Mouse (Mus musculus) liver, embryonic 14.5 days (tissue): ENCODE results near the gene Lsm7. TPM values are rescaled to one million over a fixed set of nuclear protein-coding genes. Genes with fewer than 3 reads are reported as not detected.
A peak's percentile ranks its signal among the peaks of the same experiment; 100 is the strongest.

Experiments
- ATAC-seq: fragments of 200-750 bp; cut with Nextera tagmentation; 2 replicates; pipeline ENCODE4 v1.8.0; 2017; ENCODE audit warnings: moderate number of reproducible peaks, mild to moderate bottlenecking, moderate library complexity; ENCODE audit not compliant: insufficient read depth
- DNase-seq, 3 experiments: peaks; one replicate each; pipeline ENCODE4 v3.0.0-alpha.2; 2012 to 2013; ENCODE audit warnings: low read depth in 3 of 3, low spot score in 3 of 3
- H3K27ac ChIP-seq: fragments of 300-500 bp; sonication (generic); 2 replicates; pipeline ENCODE4 v1.5.1; 2014; ENCODE audit warnings: moderate library complexity, mild to moderate bottlenecking, control low read depth, inconsistent platforms
- H3K27me3 ChIP-seq: fragments of 300-500 bp; sonication (generic); 2 replicates; pipeline ENCODE4 v1.6.1; 2014; ENCODE audit warnings: mild to moderate bottlenecking, low read length, moderate library complexity; ENCODE audit not compliant: control insufficient read depth, insufficient read depth
- H3K36me3 ChIP-seq: fragments of 300-500 bp; sonication (generic); replicated peaks from 2 replicates; pipeline ENCODE4 v1.6.1; 2014; ENCODE audit warnings: low read depth; ENCODE audit not compliant: control insufficient read depth, insufficient read depth
- H3K4me1 ChIP-seq, 2 experiments: fragments of 200-500 bp in 1 of 2; fragments of 300-500 bp in 1 of 2; sonication (generic) in 1 of 2; replicated peaks; 2 replicates each; pipeline ENCODE4 v1.6.1; 2012 to 2014; ENCODE audit warnings: antibody characterized with exemption in 1 of 2, inconsistent platforms in 1 of 2, low read length in 1 of 2; ENCODE audit not compliant: control insufficient read depth in 2 of 2, insufficient read depth in 2 of 2
- H3K4me2 ChIP-seq: fragments of 300-500 bp; sonication (generic); 2 replicates; pipeline ENCODE4 v1.6.1; 2014; ENCODE audit warnings: low read depth, mild to moderate bottlenecking, control low read depth, moderate library complexity
- H3K4me3 ChIP-seq, 2 experiments: fragments of 200-500 bp in 1 of 2; fragments of 300-500 bp in 1 of 2; sonication (generic) in 1 of 2; 2 replicates each; pipeline ENCODE4 v1.5.1; 2012 to 2014; ENCODE audit warnings: low read depth in 2 of 2, low read length in 2 of 2, mild to moderate bottlenecking in 2 of 2, control low read depth in 1 of 2, inconsistent platforms in 1 of 2, moderate library complexity in 1 of 2; ENCODE audit not compliant: insufficient read depth in 1 of 2
- H3K9ac ChIP-seq: fragments of 300-500 bp; sonication (generic); replicated peaks from 2 replicates; pipeline ENCODE4 v1.6.1; 2014; ENCODE audit warnings: mild to moderate bottlenecking, control low read depth, moderate library complexity
- H3K9me3 ChIP-seq: fragments of 300-500 bp; sonication (generic); 2 replicates; pipeline ENCODE4 v1.6.1; 2016; ENCODE audit warnings: low read length, mixed read lengths; ENCODE audit not compliant: control insufficient read depth
- CTCF ChIP-seq: IDR thresholded peaks from 2 replicates; pipeline ENCODE4 v1.5.1; 2016; ENCODE audit warnings: antibody characterized with exemption, low read depth, control low read depth
- EP300 ChIP-seq: IDR thresholded peaks from 2 replicates; pipeline ENCODE4 v1.6.1; 2016; ENCODE audit warnings: antibody characterized with exemption, low read depth
- WGBS: fragments of 180-500 bp; shearing (Covaris S2); extraction: QIAGEN DNeasy Blood & Tissue Kit; methylation state at CpG from one replicate; pipeline ENCODE4 v1.1.7; 2014; ENCODE audit not compliant: insufficient replicate concordance; 5-methylcytosine and 5-hydroxymethylcytosine counted together
- polyA plus RNA-seq, 2 experiments: library from polyadenylated mRNA; depleted of rRNA in 1 of 2; stranded (reverse) in 1 of 2; unstranded in 1 of 2; fragments of >200 nt; fragmentation: Nextera tagmentation in 1 of 2; extraction: Ambion mirVana in 1 of 2; gene quantifications; 2 replicates each; pipeline versions ENCODE4 v1.2.1 to v1.2.3; 2012 to 2014

Gene Lsm7
- polyA plus RNA-seq, 2 experiments: 178 to 215 TPM

GRCm38 (mm10) chr10:80902273-80902940, 47.4 kb upstream of the Lsm7 start:
- Histone ChIP-seq H3K9me3 (no peaks in the 10 kb centered on the region), H3K27ac (no peak overlapping the region), H3K4me1 (peaks cover 6% of the 10 kb centered on the region in 2 experiments; a peak in 2 of 4 replicates), H3K27me3 (no peaks in the 10 kb centered on the region), H3K9ac (no peak overlapping the region), H3K4me3 (no peak overlapping the region), H3K4me2 (no peak overlapping the region), H3K36me3 (peaks cover 5% of the 10 kb centered on the region)
- DNase-seq (no peak), ATAC-seq (no peak)
- WGBS: 80% methylated on average over 9 of the region's 9 CpGs
- TF ChIP-seq CTCF: no peak
- TF ChIP-seq EP300: no peak

GRCm38 (mm10) chr10:80901409-80902272, 46.6 kb upstream of the Lsm7 start:
- Histone ChIP-seq H3K4me3 (peak overlapping the region in 1 of 2 experiments; percentile 98; a peak in 2 of 4 replicates), H3K4me2 (peak overlapping the region; percentile 99), H3K9ac (no peak overlapping the region), H3K27ac (peak overlapping the region; percentile 27; the same call in 1 of the 2 replicates), H3K27me3 (no peaks in the 10 kb centered on the region), H3K4me1 (peaks cover 6% of the 10 kb centered on the region in 2 experiments; a peak in 2 of 4 replicates), H3K36me3 (peaks cover 4% of the 10 kb centered on the region), H3K9me3 (no peaks in the 10 kb centered on the region)
- DNase-seq: no peak
- no peak for ATAC-seq
- TF ChIP-seq CTCF (no peak), EP300 (no peak)
- 85% methylated on average over 19 of the region's 19 CpGs for WGBS

GRCm38 (mm10) chr10:80900318-80901247, 45.6 kb upstream of the Lsm7 start, which contains the start of gene Timm13:
Gene Timm13, minus strand, starts transcription at chr10:80900969.
- peak; percentile 99 for DNase-seq
- no peaks in the 10 kb centered on the region for H3K27me3 ChIP-seq
- H3K36me3 ChIP-seq: peaks cover 4% of the 10 kb centered on the region
- peak within 1 kb of the TSS; percentile 85 for H3K9ac ChIP-seq
- peak; percentile 93 for ATAC-seq
- WGBS: under 1% methylated on average over 72 of the region's 72 CpGs
- peak within 1 kb of the TSS; percentile 63 for H3K27ac ChIP-seq
- H3K4me3 ChIP-seq: peak within 1 kb of the TSS; percentile 78 to 98
- H3K4me1 ChIP-seq: peaks cover 6% of the 10 kb centered on the region in 2 experiments; a peak in 2 of 4 replicates
- H3K9me3 ChIP-seq: no peaks in the 10 kb centered on the region
- H3K4me2 ChIP-seq: peak within 1 kb of the TSS; percentile 99
- TF ChIP-seq CTCF (no peak), EP300 (no peak)

GRCm38 (mm10) chr10:80899591-80900317, 44.7 kb upstream of the Lsm7 start:
- peaks cover 4% of the 10 kb centered on the region for H3K36me3 ChIP-seq
- no peak overlapping the region; the same call in 1 of the 2 replicates for H3K27ac ChIP-seq
- H3K9me3 ChIP-seq: no peaks in the 10 kb centered on the region
- H3K4me3 ChIP-seq: peak overlapping the region; percentile 78 to 98
- 11% methylated on average over 25 of the region's 25 CpGs for WGBS
- H3K4me2 ChIP-seq: peak overlapping the region; percentile 99
- ATAC-seq: no peak
- TF ChIP-seq CTCF: no peak
- TF ChIP-seq EP300: no peak
- DNase-seq: no peak
- peaks cover 6% of the 10 kb centered on the region in 2 experiments; a peak in 2 of 4 replicates for H3K4me1 ChIP-seq
- H3K27me3 ChIP-seq: no peaks in the 10 kb centered on the region
- H3K9ac ChIP-seq: peak overlapping the region; percentile 85
